Mouse (Mus musculus): Measurements from ENCODE around the gene Kcng4. TPM values are rescaled to one million over a fixed set of nuclear protein-coding genes. Genes with fewer than 3 reads are reported as not detected.

The Kcng4 gene
- polyA plus RNA-seq (2014; fragmentation: Nextera tagmentation; extraction: Ambion mirVana): not detected in 2 replicates

DNA sequence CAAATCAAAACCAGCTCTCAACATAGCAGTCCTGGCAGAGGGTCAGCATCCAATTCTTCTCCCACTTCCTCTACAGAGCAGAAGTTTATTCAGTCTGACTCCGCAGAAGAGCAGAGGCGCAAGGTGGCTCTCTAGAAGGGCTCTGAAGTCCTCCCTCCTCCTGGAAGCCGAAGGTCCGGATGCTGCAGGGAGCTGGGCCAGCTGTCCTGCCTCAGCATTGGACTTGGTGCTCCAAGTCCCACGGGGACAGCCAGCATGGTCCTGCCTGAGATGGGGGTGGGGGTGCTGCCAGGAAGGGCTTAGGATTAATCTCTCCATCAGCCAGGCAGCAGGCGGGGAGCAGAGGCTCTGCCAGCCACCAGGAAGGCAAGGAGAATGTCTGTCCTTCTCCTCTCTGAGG, at the start of gene Kcng4:
Gene Kcng4 (minus strand): TSS at position 303 of the 400 bp plus-strand sequence.
- no peak for ATAC-seq (ENCODE audit: insufficient number of reproducible peaks, low FRiP score, low TSS enrichment, low read depth)
- Histone ChIP-seq H3K4me1 (ENCODE audit: control insufficient read depth, insufficient read depth, low read length) (peaks cover 5% of the 10 kb centered on the region), H3K9ac (ENCODE audit: low read length) (no peak within 1 kb of the TSS), H3K4me2 (ENCODE audit: low read depth, severe bottlenecking) (no peak within 1 kb of the TSS), H3K27ac (replicated peaks; ENCODE audit: low read depth, low read length) (no peak within 1 kb of the TSS), H3K9me3 (ENCODE audit: control insufficient read depth, low read length) (no peaks in the 10 kb centered on the region), H3K36me3 (ENCODE audit: control insufficient read depth, insufficient read depth, low read length) (no peaks in the 10 kb centered on the region), H3K4me3 (ENCODE audit: low read depth, low read length) (no peak within 1 kb of the TSS), H3K27me3 (ENCODE audit: control insufficient read depth, insufficient read depth, low read length) (peaks cover 7% of the 10 kb centered on the region)
- 49% methylated on average over 6 of the region's 6 CpGs for WGBS
- DNase-seq (ENCODE audit: low spot score): no peak

DNA sequence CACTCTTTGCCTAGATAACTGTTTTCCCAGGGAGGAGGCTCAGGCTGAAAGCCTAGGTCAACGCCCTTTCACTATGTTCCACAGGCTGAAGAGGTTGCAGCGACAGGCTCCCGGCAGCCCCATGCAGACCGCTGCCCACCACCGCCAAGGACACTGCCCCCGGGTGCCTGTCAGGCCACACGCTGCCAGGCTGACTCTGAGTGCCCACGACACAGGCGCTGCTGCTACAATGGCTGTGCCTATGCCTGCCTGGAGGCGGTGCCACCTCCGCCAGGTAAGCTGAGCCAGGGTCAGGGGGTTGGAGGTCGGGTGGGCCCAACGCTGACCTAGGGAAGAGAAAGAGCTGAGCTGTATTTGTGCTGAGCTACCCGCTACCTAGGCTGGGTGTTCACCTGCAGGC, 43.7 kb upstream of the Kcng4 start:
- no peak overlapping the region for H3K27ac ChIP-seq (replicated peaks; ENCODE audit: low read depth, low read length)
- no peaks in the 10 kb centered on the region for H3K9me3 ChIP-seq (ENCODE audit: control insufficient read depth, low read length)
- no peaks in the 10 kb centered on the region for H3K36me3 ChIP-seq (ENCODE audit: control insufficient read depth, insufficient read depth, low read length)
- H3K4me2 ChIP-seq (ENCODE audit: low read depth, severe bottlenecking): no peak overlapping the region
- H3K27me3 ChIP-seq (ENCODE audit: control insufficient read depth, insufficient read depth, low read length): no peaks in the 10 kb centered on the region
- ATAC-seq (ENCODE audit: insufficient number of reproducible peaks, low FRiP score, low TSS enrichment, low read depth): no peak
- H3K9ac ChIP-seq (ENCODE audit: low read length): no peak overlapping the region
- no peak overlapping the region for H3K4me3 ChIP-seq (ENCODE audit: low read depth, low read length)
- DNase-seq (ENCODE audit: low spot score): no peak
- no peaks in the 10 kb centered on the region for H3K4me1 ChIP-seq (ENCODE audit: control insufficient read depth, insufficient read depth, low read length)
- WGBS: 71% methylated on average over 14 of the region's 14 CpGs

GRCm38 (mm10) chr8:119678138-119678843, 42.8 kb upstream of the Kcng4 start:
- peak; percentile 68 for DNase-seq (ENCODE audit: low spot score)
- H3K4me1 ChIP-seq (ENCODE audit: control insufficient read depth, insufficient read depth, low read length): no peaks in the 10 kb centered on the region
- no peak for ATAC-seq (ENCODE audit: insufficient number of reproducible peaks, low FRiP score, low TSS enrichment, low read depth)
- H3K9ac ChIP-seq (ENCODE audit: low read length): no peak overlapping the region
- 10% methylated on average over 18 of the region's 18 CpGs for WGBS
- H3K9me3 ChIP-seq (ENCODE audit: control insufficient read depth, low read length): no peaks in the 10 kb centered on the region
- H3K27me3 ChIP-seq (ENCODE audit: control insufficient read depth, insufficient read depth, low read length): no peaks in the 10 kb centered on the region
- no peak overlapping the region for H3K4me3 ChIP-seq (ENCODE audit: low read depth, low read length)
- H3K4me2 ChIP-seq (ENCODE audit: low read depth, severe bottlenecking): no peak overlapping the region
- no peaks in the 10 kb centered on the region for H3K36me3 ChIP-seq (ENCODE audit: control insufficient read depth, insufficient read depth, low read length)
- H3K27ac ChIP-seq (replicated peaks; ENCODE audit: low read depth, low read length): no peak overlapping the region

- H3K27ac ChIP-seq (replicated peaks; ENCODE audit: low read depth, low read length): no peak overlapping the region
- H3K4me2 ChIP-seq (ENCODE audit: low read depth, severe bottlenecking): no peak overlapping the region
- 23% methylated on average over 8 of the region's 8 CpGs for WGBS
- no peak overlapping the region for H3K4me3 ChIP-seq (ENCODE audit: low read depth, low read length)
- ATAC-seq (ENCODE audit: insufficient number of reproducible peaks, low FRiP score, low TSS enrichment, low read depth) (no peak), DNase-seq (ENCODE audit: low spot score) (peak; percentile 92)
- H3K9me3 ChIP-seq (ENCODE audit: control insufficient read depth, low read length): no peaks in the 10 kb centered on the region
- no peaks in the 10 kb centered on the region for H3K27me3 ChIP-seq (ENCODE audit: control insufficient read depth, insufficient read depth, low read length)
- no peaks in the 10 kb centered on the region for H3K36me3 ChIP-seq (ENCODE audit: control insufficient read depth, insufficient read depth, low read length)
- no peak overlapping the region for H3K9ac ChIP-seq (ENCODE audit: low read length)
- no peaks in the 10 kb centered on the region for H3K4me1 ChIP-seq (ENCODE audit: control insufficient read depth, insufficient read depth, low read length)
Observed at GRCm38 (mm10) chr8:119676389-119676788, 40.9 kb upstream of the Kcng4 start.

GRCm38 (mm10) chr8:119675457-119675856, 40.0 kb upstream of the Kcng4 start:
- ATAC-seq (ENCODE audit: insufficient number of reproducible peaks, low FRiP score, low TSS enrichment, low read depth) (no peak), DNase-seq (ENCODE audit: low spot score) (no peak)
- Histone ChIP-seq H3K36me3 (ENCODE audit: control insufficient read depth, insufficient read depth, low read length) (no peaks in the 10 kb centered on the region), H3K9ac (ENCODE audit: low read length) (no peak overlapping the region), H3K4me3 (ENCODE audit: low read depth, low read length) (no peak overlapping the region), H3K4me2 (ENCODE audit: low read depth, severe bottlenecking) (no peak overlapping the region), H3K4me1 (ENCODE audit: control insufficient read depth, insufficient read depth, low read length) (no peaks in the 10 kb centered on the region), H3K27me3 (ENCODE audit: control insufficient read depth, insufficient read depth, low read length) (no peaks in the 10 kb centered on the region), H3K9me3 (ENCODE audit: control insufficient read depth, low read length) (no peaks in the 10 kb centered on the region), H3K27ac (replicated peaks; ENCODE audit: low read depth, low read length) (no peak overlapping the region)
- WGBS: 88% methylated on average over 5 of the region's 5 CpGs

- H3K4me3 ChIP-seq (ENCODE audit: low read depth, low read length): no peak overlapping the region
- no peaks in the 10 kb centered on the region for H3K27me3 ChIP-seq (ENCODE audit: control insufficient read depth, insufficient read depth, low read length)
- H3K27ac ChIP-seq (replicated peaks; ENCODE audit: low read depth, low read length): no peak overlapping the region
- no peaks in the 10 kb centered on the region for H3K4me1 ChIP-seq (ENCODE audit: control insufficient read depth, insufficient read depth, low read length)
- H3K4me2 ChIP-seq (ENCODE audit: low read depth, severe bottlenecking): no peak overlapping the region
- WGBS: 78% methylated on average over 9 of the region's 11 CpGs
- DNase-seq (ENCODE audit: low spot score): no peak
- no peak overlapping the region for H3K9ac ChIP-seq (ENCODE audit: low read length)
- ATAC-seq (ENCODE audit: insufficient number of reproducible peaks, low FRiP score, low TSS enrichment, low read depth): no peak
- no peaks in the 10 kb centered on the region for H3K36me3 ChIP-seq (ENCODE audit: control insufficient read depth, insufficient read depth, low read length)
- H3K9me3 ChIP-seq (ENCODE audit: control insufficient read depth, low read length): no peaks in the 10 kb centered on the region
Observed at GRCm38 (mm10) chr8:119673976-119674555, 38.6 kb upstream of the Kcng4 start.

- WGBS: 78% methylated on average over 16 of the region's 16 CpGs
- Histone ChIP-seq H3K27ac (replicated peaks; ENCODE audit: low read depth, low read length) (no peak overlapping the region), H3K36me3 (ENCODE audit: control insufficient read depth, insufficient read depth, low read length) (no peaks in the 10 kb centered on the region), H3K4me2 (ENCODE audit: low read depth, severe bottlenecking) (no peak overlapping the region), H3K4me3 (ENCODE audit: low read depth, low read length) (no peak overlapping the region), H3K4me1 (ENCODE audit: control insufficient read depth, insufficient read depth, low read length) (0 out of 2 replicates have a peak, but pooled peaks cover 3% of the 10 kb centered on the region), H3K9me3 (ENCODE audit: control insufficient read depth, low read length) (no peaks in the 10 kb centered on the region), H3K9ac (ENCODE audit: low read length) (no peak overlapping the region), H3K27me3 (ENCODE audit: control insufficient read depth, insufficient read depth, low read length) (peaks cover 4% of the 10 kb centered on the region; the same call in 1 of the 2 replicates)
- DNase-seq (ENCODE audit: low spot score): no peak
- no peak for ATAC-seq (ENCODE audit: insufficient number of reproducible peaks, low FRiP score, low TSS enrichment, low read depth)
Observed at GRCm38 (mm10) chr8:119670419-119671091, 35.1 kb upstream of the Kcng4 start.

DNA sequence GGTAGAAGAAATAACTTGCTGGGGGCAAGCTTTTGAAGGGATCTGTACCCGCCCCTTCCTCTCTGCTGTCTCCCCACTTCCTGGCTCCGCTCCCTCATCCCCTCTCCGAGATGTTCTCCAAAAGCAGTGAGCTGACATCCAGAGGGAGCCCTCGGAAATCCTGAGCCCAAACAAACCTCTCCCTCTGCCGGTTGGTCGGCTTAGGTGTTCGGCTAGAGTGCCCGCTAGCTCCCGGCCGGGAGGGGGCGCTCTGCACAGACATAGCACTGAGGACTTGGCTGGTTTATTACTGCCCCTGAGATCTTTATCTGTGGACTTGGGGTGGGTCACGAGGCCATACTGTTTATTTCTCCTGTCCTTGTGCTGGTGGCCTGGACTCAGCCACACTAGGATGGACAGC, 33.8 kb upstream of the Kcng4 start:
- ATAC-seq (ENCODE audit: insufficient number of reproducible peaks, low FRiP score, low TSS enrichment, low read depth): no peak
- Histone ChIP-seq H3K4me1 (ENCODE audit: control insufficient read depth, insufficient read depth, low read length) (0 out of 2 replicates have a peak, but pooled peaks cover 3% of the 10 kb centered on the region), H3K27ac (replicated peaks; ENCODE audit: low read depth, low read length) (no peak overlapping the region), H3K9ac (ENCODE audit: low read length) (no peak overlapping the region), H3K36me3 (ENCODE audit: control insufficient read depth, insufficient read depth, low read length) (no peaks in the 10 kb centered on the region), H3K27me3 (ENCODE audit: control insufficient read depth, insufficient read depth, low read length) (peaks cover 4% of the 10 kb centered on the region; the same call in 1 of the 2 replicates), H3K4me2 (ENCODE audit: low read depth, severe bottlenecking) (no peak overlapping the region), H3K9me3 (ENCODE audit: control insufficient read depth, low read length) (no peaks in the 10 kb centered on the region), H3K4me3 (ENCODE audit: low read depth, low read length) (no peak overlapping the region)
- 54% methylated on average over 12 of the region's 12 CpGs for WGBS
- DNase-seq (ENCODE audit: low spot score): no peak
